Mouse (Mus musculus) heart, adult 11 months (tissue): Measurements from ENCODE around the gene Gm10295.
A peak's percentile ranks its signal among the peaks of the same experiment; 100 is the strongest.

ENCODE experiments used
- DNase-seq: peaks from one replicate; pipeline ENCODE4 v3.0.0; 2022

The Gm10295 gene

GRCm38 (mm10) chr7:71351364-71351763 lies at the start of gene Gm10295:
Gm10295 (minus strand) TSS chr7:71351485.
- DNase-seq = peak; percentile 87

GRCm38 (mm10) chr7:71401032-71401431 lies 49.7 kb upstream of the Gm10295 start:
- DNase-seq = no peak

GRCm38 (mm10) chr7:71399891-71400632 lies 48.8 kb upstream of the Gm10295 start:
- DNase-seq = peak; percentile 37

GRCm38 (mm10) chr7:71398959-71399756 lies 47.9 kb upstream of the Gm10295 start:
- peak; percentile 36 for DNase-seq

- DNase-seq = peak; percentile 7
These were observed 47.1 kb upstream of the Gm10295 start for GRCm38 (mm10) chr7:71398389-71398788.

- peak; percentile 58 for DNase-seq
These were observed 41.6 kb upstream of the Gm10295 start for GRCm38 (mm10) chr7:71392795-71393341.

- DNase-seq = peak; percentile 71
These were observed 40.0 kb upstream of the Gm10295 start for GRCm38 (mm10) chr7:71391333-71391732.

GRCm38 (mm10) chr7:71390291-71390690 lies 39.0 kb upstream of the Gm10295 start:
- peak; percentile 68 for DNase-seq

GRCm38 (mm10) chr7:71386050-71386449 lies 34.8 kb upstream of the Gm10295 start:
- DNase-seq = peak; percentile 81

GRCm38 (mm10) chr7:71384921-71385320 lies 33.6 kb upstream of the Gm10295 start:
- peak; percentile 83 for DNase-seq

GRCm38 (mm10) chr7:71383341-71384130 lies 32.3 kb upstream of the Gm10295 start:
- DNase-seq = peak; percentile 94

- DNase-seq = peak; percentile 87
These were observed 28.8 kb upstream of the Gm10295 start for GRCm38 (mm10) chr7:71379826-71380825.

GRCm38 (mm10) chr7:71378812-71379760 lies 27.8 kb upstream of the Gm10295 start:
- DNase-seq = peak; percentile 90

GRCm38 (mm10) chr7:71377983-71378382 lies 26.7 kb upstream of the Gm10295 start:
- DNase-seq = peak; percentile 28

GRCm38 (mm10) chr7:71374059-71374458 lies 22.8 kb upstream of the Gm10295 start:
- DNase-seq = peak; percentile 17

- DNase-seq = peak; percentile 88
These were observed 20.6 kb upstream of the Gm10295 start for GRCm38 (mm10) chr7:71371916-71372315.

GRCm38 (mm10) chr7:71370746-71371145 lies 19.5 kb upstream of the Gm10295 start:
- peak; percentile 94 for DNase-seq

- peak; percentile 87 for DNase-seq
These were observed 18.8 kb upstream of the Gm10295 start for GRCm38 (mm10) chr7:71370128-71370527.

GRCm38 (mm10) chr7:71368543-71369181 lies 17.4 kb upstream of the Gm10295 start:
- DNase-seq = peak; percentile 91

- DNase-seq = no peak
These were observed 4.3 kb upstream of the Gm10295 start for GRCm38 (mm10) chr7:71355596-71355995.
